Mouse (Mus musculus) hindbrain, embryonic 11.5 days (tissue): Measurements from ENCODE around the gene Btbd9. TPM values are rescaled to one million over a fixed set of nuclear protein-coding genes. Genes with fewer than 3 reads are reported as not detected.

Experiments used
- ATAC-seq: fragments of 200-750 bp; cut with Nextera tagmentation; 2 replicates; pipeline ENCODE4 v1.8.0; 2017; ENCODE audit warnings: mild to moderate bottlenecking, moderate TSS enrichment, moderate library complexity; ENCODE audit not compliant: low FRiP score
- DNase-seq: peaks from one replicate; pipeline ENCODE4 v3.0.0-alpha.2; 2015; ENCODE audit warnings: low spot score
- H3K27ac ChIP-seq: fragments of 300-500 bp; sonication (generic); 2 replicates; pipeline ENCODE4 v1.5.1; 2014; ENCODE audit warnings: mild to moderate bottlenecking, low read depth, low read length
- H3K27me3 ChIP-seq: fragments of 300-500 bp; sonication (generic); 2 replicates; pipeline ENCODE4 v1.6.1; 2014; ENCODE audit warnings: mild to moderate bottlenecking, low read length, moderate library complexity, mixed read lengths; ENCODE audit not compliant: control insufficient read depth, insufficient read depth
- H3K36me3 ChIP-seq: fragments of 300-500 bp; sonication (generic); 2 replicates; pipeline ENCODE4 v1.6.1; 2014; ENCODE audit warnings: mild to moderate bottlenecking, low read length, moderate library complexity, mixed read lengths; ENCODE audit not compliant: control insufficient read depth, insufficient read depth
- H3K4me1 ChIP-seq: fragments of 300-500 bp; sonication (generic); replicated peaks from 2 replicates; pipeline ENCODE4 v1.6.1; 2014; ENCODE audit warnings: low read length, mixed read lengths; ENCODE audit not compliant: control insufficient read depth, insufficient read depth
- H3K4me2 ChIP-seq: fragments of 300-500 bp; sonication (generic); replicated peaks from 2 replicates; pipeline ENCODE4 v1.6.1; 2014; ENCODE audit warnings: mild to moderate bottlenecking, low read depth, low read length
- H3K4me3 ChIP-seq: fragments of 300-500 bp; sonication (generic); 2 replicates; pipeline ENCODE4 v1.5.1; 2014; ENCODE audit warnings: low read depth, low read length
- H3K9ac ChIP-seq: fragments of 300-500 bp; sonication (generic); 2 replicates; pipeline ENCODE4 v1.6.1; 2014; ENCODE audit warnings: low read depth, low read length
- H3K9me3 ChIP-seq: fragments of 300-500 bp; sonication (generic); 2 replicates; pipeline ENCODE4 v1.6.1; 2016; ENCODE audit warnings: low read length; ENCODE audit not compliant: control insufficient read depth
- WGBS: fragments of 180-500 bp; shearing (Covaris S2); extraction: QIAGEN DNeasy Blood & Tissue Kit; methylation state at CpG from one replicate; pipeline ENCODE4 v1.1.7; 2014; 5-methylcytosine and 5-hydroxymethylcytosine counted together
- polyA plus RNA-seq: library from polyadenylated mRNA; unstranded; fragments of >200 nt; fragmentation: Nextera tagmentation; extraction: Ambion mirVana; gene quantifications from 2 replicates; pipeline ENCODE4 v1.2.1, GENCODE M21; 2014

Btbd9 gene
- polyA plus RNA-seq, 1 experiment from 2014 or later = 63.0 TPM

- no peaks in the 10 kb centered on the region for H3K4me1 ChIP-seq
- no peak overlapping the region for H3K27ac ChIP-seq
- whole genome bisulfite sequencing = 88% methylated on average over 6 of the region's 6 CpGs
- no peak for DNase-seq
- no peak for ATAC-seq
- H3K4me2 ChIP-seq = no peak overlapping the region
- no peak overlapping the region for H3K4me3 ChIP-seq
- no peaks in the 10 kb centered on the region for H3K9me3 ChIP-seq
- H3K27me3 ChIP-seq = no peaks in the 10 kb centered on the region
- 0 out of 2 replicates have a peak, but pooled peaks cover 3% of the 10 kb centered on the region for H3K36me3 ChIP-seq
- H3K9ac ChIP-seq = no peak overlapping the region
Observed at GRCm38 (mm10) chr17:30214393-30214792, 361.9 kb downstream of the Btbd9 start.

- Histone ChIP-seq H3K9me3 (no peaks in the 10 kb centered on the region), H3K4me2 (no peak overlapping the region), H3K9ac (no peak overlapping the region), H3K36me3 (0 out of 2 replicates have a peak, but pooled peaks cover 3% of the 10 kb centered on the region), H3K27me3 (no peaks in the 10 kb centered on the region), H3K4me3 (no peak overlapping the region), H3K27ac (no peak overlapping the region), H3K4me1 (no peaks in the 10 kb centered on the region)
- no peak for ATAC-seq
- WGBS = 92% methylated on average over 5 of the region's 5 CpGs
- DNase-seq = no peak
Observed at GRCm38 (mm10) chr17:30213371-30213770, 362.9 kb downstream of the Btbd9 start.

- DNase-seq = no peak
- Histone ChIP-seq H3K9ac (no peak overlapping the region), H3K4me3 (no peak overlapping the region), H3K27ac (no peak overlapping the region), H3K4me1 (no peaks in the 10 kb centered on the region), H3K4me2 (no peak overlapping the region), H3K27me3 (no peaks in the 10 kb centered on the region), H3K9me3 (no peaks in the 10 kb centered on the region), H3K36me3 (0 out of 2 replicates have a peak, but pooled peaks cover 3% of the 10 kb centered on the region)
- ATAC-seq = no peak
- 94% methylated on average over 12 of the region's 12 CpGs for WGBS
Observed at GRCm38 (mm10) chr17:30212647-30213046, 363.6 kb downstream of the Btbd9 start.

GRCm38 (mm10) chr17:30210936-30211335, 365.4 kb downstream of the Btbd9 start:
- Histone ChIP-seq H3K4me2 (no peak overlapping the region), H3K27me3 (no peaks in the 10 kb centered on the region), H3K36me3 (0 out of 2 replicates have a peak, but pooled peaks cover 3% of the 10 kb centered on the region), H3K9me3 (no peaks in the 10 kb centered on the region), H3K9ac (no peak overlapping the region), H3K4me3 (no peak overlapping the region), H3K27ac (no peak overlapping the region), H3K4me1 (no peaks in the 10 kb centered on the region)
- DNase-seq (no peak), ATAC-seq (no peak)
- 95% methylated on average over 6 of the region's 6 CpGs for WGBS

- ATAC-seq = no peak
- Histone ChIP-seq H3K27ac (no peak overlapping the region), H3K4me1 (no peaks in the 10 kb centered on the region), H3K27me3 (no peaks in the 10 kb centered on the region), H3K9me3 (no peaks in the 10 kb centered on the region), H3K4me3 (no peak overlapping the region), H3K4me2 (no peak overlapping the region), H3K9ac (no peak overlapping the region), H3K36me3 (0 out of 2 replicates have a peak, but pooled peaks cover 3% of the 10 kb centered on the region)
- 95% methylated on average over 8 of the region's 8 CpGs for WGBS
- no peak for DNase-seq
Observed at GRCm38 (mm10) chr17:30210262-30210661, 366.0 kb downstream of the Btbd9 start.

- WGBS = 91% methylated on average over 17 of the region's 17 CpGs
- Histone ChIP-seq H3K4me2 (no peak overlapping the region), H3K4me1 (peaks cover 2% of the 10 kb centered on the region; the same call in 1 of the 2 replicates), H3K27me3 (no peaks in the 10 kb centered on the region), H3K4me3 (no peak overlapping the region), H3K9me3 (no peaks in the 10 kb centered on the region), H3K27ac (no peak overlapping the region), H3K9ac (no peak overlapping the region), H3K36me3 (no peaks in the 10 kb centered on the region)
- ATAC-seq (no peak), DNase-seq (no peak)
Observed at GRCm38 (mm10) chr17:30205062-30205825, 371.0 kb downstream of the Btbd9 start.

GRCm38 (mm10) chr17:30200283-30200682, 376.0 kb downstream of the Btbd9 start:
- DNase-seq = no peak
- H3K9ac ChIP-seq = no peak overlapping the region

GRCm38 (mm10) chr17:30199374-30200247, 376.7 kb downstream of the Btbd9 start:
- Histone ChIP-seq H3K9me3 (no peaks in the 10 kb centered on the region), H3K36me3 (no peaks in the 10 kb centered on the region), H3K4me2 (no peak overlapping the region), H3K4me3 (no peak overlapping the region), H3K27ac (no peak overlapping the region), H3K9ac (no peak overlapping the region), H3K4me1 (peaks cover 2% of the 10 kb centered on the region), H3K27me3 (no peaks in the 10 kb centered on the region)
- ATAC-seq (no peak), DNase-seq (no peak)
- 88% methylated on average over 13 of the region's 13 CpGs for WGBS

More at GRCm38 (mm10) chr17:30200283-30200682, 376.0 kb downstream of the Btbd9 start:
- Histone ChIP-seq H3K27me3 (no peaks in the 10 kb centered on the region), H3K27ac (no peak overlapping the region), H3K9me3 (no peaks in the 10 kb centered on the region), H3K36me3 (no peaks in the 10 kb centered on the region), H3K4me2 (no peak overlapping the region), H3K4me3 (no peak overlapping the region), H3K4me1 (peaks cover 2% of the 10 kb centered on the region)
- ATAC-seq = no peak
- 92% methylated on average over 4 of the region's 4 CpGs for WGBS
